Mouse (Mus musculus) myocyte (in vitro differentiated cells): ENCODE measurements around the gene Tspan31. TPM values are rescaled to one million over a fixed set of nuclear protein-coding genes. Genes with fewer than 3 reads are reported as not detected.

Source experiments
- H3K27me3 ChIP-seq: one replicate; pipeline ENCODE4 v1.6.1; 2011; ENCODE audit not compliant: control insufficient read depth, insufficient read depth, insufficient read length
- H3K36me3 ChIP-seq: one replicate; pipeline ENCODE4 v1.6.1; 2011; ENCODE audit not compliant: control insufficient read depth, insufficient read depth
- H3K4me2 ChIP-seq: one replicate; pipeline ENCODE4 v1.6.1; 2011; ENCODE audit warnings: low read depth, control low read depth
- H3K4me3 ChIP-seq: one replicate; pipeline ENCODE4 v1.5.1; 2011; ENCODE audit warnings: mild to moderate bottlenecking, control low read depth, moderate library complexity
- H3K79me2 ChIP-seq: one replicate; pipeline ENCODE4 v1.6.1; 2011; ENCODE audit not compliant: control insufficient read depth, insufficient read depth
- H3ac ChIP-seq: one replicate; pipeline ENCODE4 v1.6.1; 2011; ENCODE audit not compliant: control insufficient read depth, insufficient read length
- CEBPB ChIP-seq: IDR thresholded peaks from 2 replicates; pipeline ENCODE4 v1.6.1; 2011; ENCODE audit warnings: mild to moderate bottlenecking, moderate library complexity; ENCODE audit not compliant: poor library complexity, insufficient read depth, severe bottlenecking
- E2F4 ChIP-seq: IDR thresholded peaks from one replicate; pipeline ENCODE4 v1.6.1; 2011; ENCODE audit warnings: mild to moderate bottlenecking, control low read depth, moderate library complexity; ENCODE audit not compliant: insufficient read depth
- MAX ChIP-seq: IDR thresholded peaks from one replicate; pipeline ENCODE4 v1.6.1; 2011; ENCODE audit warnings: low read depth, mild to moderate bottlenecking, control low read depth
- MYOD1 ChIP-seq, 3 experiments: IDR thresholded peaks; one replicate each; pipeline ENCODE4 v1.6.1; 2011; ENCODE audit warnings: control low read depth in 2 of 3, low read depth in 2 of 3, mild to moderate bottlenecking in 2 of 3, moderate library complexity in 1 of 3; ENCODE audit not compliant: insufficient read length in 2 of 3, control insufficient read depth in 1 of 3
- MYOG ChIP-seq, 3 experiments: IDR thresholded peaks; one replicate each; pipeline ENCODE4 v1.6.1; 2011; ENCODE audit warnings: control low read depth in 2 of 3, low read depth in 2 of 3, mild to moderate bottlenecking in 2 of 3; ENCODE audit not compliant: insufficient read length in 2 of 3, control insufficient read depth in 1 of 3, insufficient read depth in 1 of 3
- POLR2A ChIP-seq: IDR thresholded peaks from one replicate; pipeline ENCODE4 v1.6.1; 2011; ENCODE audit warnings: low read depth, mild to moderate bottlenecking, control low read depth, moderate library complexity; ENCODE audit not compliant: insufficient read length
- POLR2AphosphoS2 ChIP-seq: IDR thresholded peaks from one replicate; pipeline ENCODE4 v1.6.1; 2011; ENCODE audit warnings: low read depth, control low read depth; ENCODE audit not compliant: insufficient read length
- REST ChIP-seq: IDR thresholded peaks from one replicate; pipeline ENCODE4 v1.6.1; 2011; ENCODE audit warnings: mild to moderate bottlenecking, control low read depth, moderate library complexity; ENCODE audit not compliant: insufficient read depth, insufficient read length
- SRF ChIP-seq: IDR thresholded peaks from one replicate; pipeline ENCODE4 v1.6.1; 2011; ENCODE audit warnings: low read depth; ENCODE audit not compliant: control insufficient read depth, insufficient read length
- TCF12 ChIP-seq: IDR thresholded peaks from one replicate; pipeline ENCODE4 v1.6.1; 2011; ENCODE audit warnings: mild to moderate bottlenecking, control low read depth; ENCODE audit not compliant: poor library complexity, insufficient read depth, severe bottlenecking
- TCF3 ChIP-seq: IDR thresholded peaks from one replicate; pipeline ENCODE4 v1.6.1; 2011; ENCODE audit warnings: low read depth, control low read depth; ENCODE audit not compliant: insufficient read length
- USF1 ChIP-seq: IDR thresholded peaks from one replicate; pipeline ENCODE4 v1.6.1; 2011; ENCODE audit warnings: low read depth, mild to moderate bottlenecking, control low read depth, moderate library complexity
- polyA plus RNA-seq: library from polyadenylated mRNA; unstranded; fragments of >200 nt; fragmentation: generic; extraction: Trizol; gene quantifications from one replicate; pipeline ENCODE4 v1.2.1, GENCODE M21; 2012; ENCODE audit warnings: missing spikeins

Tspan31 gene
- polyA plus RNA-seq, 1 experiment, result 139 TPM

DNA sequence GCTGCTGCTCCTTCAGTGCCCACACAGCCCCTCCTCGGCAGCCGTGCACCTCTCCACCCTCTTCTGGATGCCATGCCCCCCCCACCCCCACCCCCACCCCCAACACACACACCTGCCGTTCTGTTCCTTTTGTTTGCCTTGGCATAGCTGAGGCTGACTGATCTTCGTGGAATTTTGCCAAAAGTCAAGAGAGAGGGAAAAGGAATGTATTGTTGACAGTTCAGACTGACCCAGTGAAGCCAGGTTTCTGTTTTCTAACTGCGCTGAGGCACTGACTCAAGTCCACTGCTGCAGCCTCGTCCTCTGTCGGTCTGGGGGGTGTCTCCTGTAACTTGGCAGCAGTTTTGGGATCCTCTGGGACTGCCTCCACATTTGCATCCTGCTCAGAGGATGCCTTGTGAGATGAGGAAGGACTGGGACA lies 24.3 kb upstream of the Tspan31 start:
- Histone ChIP-seq H3K36me3 (no peaks in the 10 kb centered on the region), H3ac (no peak overlapping the region), H3K4me2 (no peak overlapping the region), H3K4me3 (no peak overlapping the region), H3K27me3 (no peaks in the 10 kb centered on the region), H3K79me2 (no peaks in the 10 kb centered on the region)
- TF ChIP-seq MYOD1 (IDR thresholded peaks at IDR 0.05; ENCODE audit: control insufficient read depth in 1 of 3, insufficient read length in 2 of 3, low read depth in 2 of 3) (no peak), REST (no peak), MYOG (IDR thresholded peaks at IDR 0.05; ENCODE audit: control insufficient read depth in 1 of 3, insufficient read depth in 1 of 3, insufficient read length in 2 of 3, low read depth in 2 of 3) (peak in 1 of 3 experiments; percentile 8), E2F4 (no peak), POLR2AphosphoS2 (no peak), SRF (no peak)

DNA sequence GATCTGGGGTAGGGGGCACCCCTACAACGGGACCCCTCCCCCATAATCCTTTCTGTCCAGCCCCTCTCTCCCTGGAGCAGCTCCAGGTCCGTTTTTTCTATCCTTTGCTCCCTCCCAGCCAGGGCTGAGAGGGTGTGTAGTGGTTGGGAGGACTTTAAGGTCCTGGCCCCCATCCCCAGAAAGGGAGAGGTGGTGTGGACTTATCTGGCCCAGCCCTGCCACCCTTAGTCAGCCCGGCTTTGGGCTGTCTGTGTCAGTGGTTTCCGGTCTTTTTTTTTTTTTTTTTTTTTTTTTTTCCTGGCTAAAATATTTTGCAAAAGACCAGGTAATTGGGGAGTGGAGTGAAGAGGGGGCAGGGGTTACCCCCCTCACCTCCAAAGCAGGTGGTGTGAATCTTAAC lies 22.7 kb upstream of the Tspan31 start:
- Histone ChIP-seq H3K36me3 (no peaks in the 10 kb centered on the region), H3K27me3 (no peaks in the 10 kb centered on the region), H3ac (no peak overlapping the region), H3K79me2 (no peaks in the 10 kb centered on the region), H3K4me3 (no peak overlapping the region), H3K4me2 (no peak overlapping the region)
- TF ChIP-seq MAX (no peak), REST (no peak), CEBPB (no peak), POLR2AphosphoS2 (no peak), MYOG (IDR thresholded peaks at IDR 0.05; ENCODE audit: control insufficient read depth in 1 of 3, insufficient read depth in 1 of 3, insufficient read length in 2 of 3, low read depth in 2 of 3) (no peak), POLR2A (no peak), SRF (no peak), TCF12 (no peak), USF1 (no peak), TCF3 (no peak), MYOD1 (IDR thresholded peaks at IDR 0.05; ENCODE audit: control insufficient read depth in 1 of 3, insufficient read length in 2 of 3, low read depth in 2 of 3) (no peak), E2F4 (no peak)

DNA sequence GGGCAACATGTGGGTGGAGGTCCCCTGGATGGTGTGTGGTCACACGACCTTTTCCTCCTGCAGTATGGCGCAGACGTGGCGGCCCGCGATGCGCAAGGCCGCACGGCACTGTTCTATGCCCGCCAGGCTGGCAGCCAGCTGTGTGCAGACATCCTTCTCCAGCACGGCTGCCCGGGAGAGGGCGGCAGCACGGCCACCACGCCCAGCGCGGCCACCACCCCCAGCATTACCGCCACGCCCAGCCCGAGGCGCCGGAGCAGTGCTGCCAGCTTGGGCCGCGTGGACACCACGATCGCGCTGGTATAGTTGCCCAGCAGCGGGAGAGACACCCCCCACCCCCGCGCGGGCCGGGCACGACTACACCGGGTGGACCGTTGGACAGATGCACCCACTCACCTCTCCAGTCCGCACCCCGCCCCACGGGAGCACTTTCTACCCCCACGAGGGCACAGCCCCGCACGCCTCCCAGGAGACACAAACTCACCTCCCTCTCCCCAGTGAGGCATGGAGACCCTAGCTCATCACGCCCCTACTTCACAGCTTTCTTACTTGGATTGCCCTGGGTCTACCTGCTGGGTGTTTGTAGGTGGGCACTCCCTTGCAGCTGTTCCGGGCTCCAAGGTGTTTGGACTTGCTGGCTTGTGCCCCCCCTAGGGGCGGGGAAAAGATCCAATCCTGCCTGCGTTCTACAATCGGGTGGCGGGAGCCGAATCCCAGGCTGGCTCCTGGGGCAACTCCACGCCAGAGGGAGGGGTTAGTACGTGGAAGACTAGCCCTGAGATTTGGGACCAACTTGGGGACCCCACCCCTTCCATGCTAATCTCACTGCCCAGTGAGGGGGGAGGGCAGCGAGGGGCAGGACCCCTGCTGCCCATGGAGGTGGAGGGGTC lies 21.7 kb upstream of the Tspan31 start:
- no peaks in the 10 kb centered on the region for H3K79me2 ChIP-seq
- H3K36me3 ChIP-seq, result no peaks in the 10 kb centered on the region
- no peaks in the 10 kb centered on the region for H3K27me3 ChIP-seq
- peak overlapping the region; percentile 98 for H3K4me2 ChIP-seq
- no peak overlapping the region for H3ac ChIP-seq
- no peak overlapping the region for H3K4me3 ChIP-seq
- TF ChIP-seq MYOG (IDR thresholded peaks at IDR 0.05; ENCODE audit: control insufficient read depth in 1 of 3, insufficient read depth in 1 of 3, insufficient read length in 2 of 3, low read depth in 2 of 3) (peak in 2 of 3 experiments; percentile 54 to 66), USF1 (no peak), REST (no peak), E2F4 (no peak), POLR2AphosphoS2 (no peak), TCF3 (no peak), TCF12 (no peak), MAX (no peak), MYOD1 (IDR thresholded peaks at IDR 0.05; ENCODE audit: control insufficient read depth in 1 of 3, insufficient read length in 2 of 3, low read depth in 2 of 3) (peak in 2 of 3 experiments; percentile 57 to 72), POLR2A (peak; percentile 54), CEBPB (no peak), SRF (peak; percentile 43)

DNA sequence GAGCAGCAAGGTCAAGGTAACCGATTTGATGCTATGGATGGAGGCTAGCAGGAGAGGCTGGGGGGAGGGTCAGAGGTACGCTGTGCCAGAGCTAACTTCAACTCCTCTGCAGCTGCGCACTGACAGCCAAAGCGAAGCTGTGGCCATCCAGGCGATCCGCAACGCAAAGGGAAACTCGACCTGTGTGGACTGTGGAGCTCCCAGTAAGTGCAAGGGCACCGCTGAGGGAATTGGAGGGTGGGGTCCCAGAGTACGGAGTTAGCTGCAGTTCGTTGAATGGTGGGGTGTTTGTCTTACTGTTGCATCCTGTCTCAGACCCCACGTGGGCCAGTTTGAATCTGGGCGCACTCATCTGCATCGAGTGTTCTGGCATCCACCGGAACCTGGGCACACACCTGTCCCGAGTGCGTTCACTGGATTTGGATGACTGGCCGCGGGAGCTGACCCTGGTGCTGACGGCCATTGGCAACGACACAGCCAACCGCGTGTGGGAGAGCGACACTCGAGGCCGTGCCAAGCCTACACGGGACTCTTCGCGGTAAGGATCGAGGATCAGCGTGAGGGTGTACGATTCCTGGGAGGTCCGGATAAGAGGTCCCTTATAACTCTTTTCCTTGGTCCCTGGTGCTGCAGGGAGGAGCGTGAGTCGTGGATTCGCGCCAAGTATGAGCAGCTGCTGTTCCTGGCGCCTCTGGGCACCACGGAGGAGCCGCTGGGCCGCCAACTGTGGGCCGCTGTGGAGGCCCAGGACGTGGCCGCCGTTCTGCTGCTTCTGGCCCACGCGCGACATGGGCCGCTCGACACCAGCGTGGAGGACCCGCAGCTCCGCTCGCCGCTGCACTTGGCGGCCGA lies 20.7 kb upstream of the Tspan31 start:
- H3K79me2 ChIP-seq, result no peaks in the 10 kb centered on the region
- no peak overlapping the region for H3K4me3 ChIP-seq
- H3K27me3 ChIP-seq, result no peaks in the 10 kb centered on the region
- no peaks in the 10 kb centered on the region for H3K36me3 ChIP-seq
- H3ac ChIP-seq, result no peak overlapping the region
- peak overlapping the region; percentile 98 for H3K4me2 ChIP-seq
- no peak for TF ChIP-seq POLR2AphosphoS2
- TF ChIP-seq USF1, result no peak
- TF ChIP-seq MAX, result no peak
- no peak for TF ChIP-seq E2F4
- TF ChIP-seq SRF, result no peak
- peak in 2 of 3 experiments; percentile 69 to 77 for TF ChIP-seq MYOD1 (IDR thresholded peaks at IDR 0.05; ENCODE audit: control insufficient read depth in 1 of 3, insufficient read length in 2 of 3, low read depth in 2 of 3)
- no peak for TF ChIP-seq TCF3
- no peak for TF ChIP-seq CEBPB
- peak; percentile 99 for TF ChIP-seq REST
- TF ChIP-seq POLR2A, result no peak
- TF ChIP-seq TCF12, result no peak
- TF ChIP-seq MYOG (IDR thresholded peaks at IDR 0.05; ENCODE audit: control insufficient read depth in 1 of 3, insufficient read depth in 1 of 3, insufficient read length in 2 of 3, low read depth in 2 of 3), result peak; percentile 0 to 75 (median 7)
